Mouse (Mus musculus): ENCODE results near the gene Lrrc45.

- TF ChIP-seq MAFK (IDR thresholded peaks at IDR 0.05; ENCODE audit: insufficient replicate concordance, low read length) (no peak), GABPA (IDR thresholded peaks at IDR 0.05; ENCODE audit: insufficient replicate concordance, low read depth, low read length) (no peak), CTCF (conservative IDR thresholded peaks at IDR 0.05 in 1 of 2, IDR thresholded peaks at IDR 0.05 in 1 of 2; ENCODE audit: low read depth in 2 of 2, low read length in 2 of 2) (no peak), JUND (conservative IDR thresholded peaks at IDR 0.05; ENCODE audit: low read depth, low read length) (no peak), MXI1 (IDR thresholded peaks at IDR 0.05; ENCODE audit: low read depth, low read length) (no peak), EP300 (IDR thresholded peaks at IDR 0.05; ENCODE audit: low read length) (no peak), E2F4 (IDR thresholded peaks at IDR 0.05; ENCODE audit: insufficient replicate concordance, low read depth, low read length) (no peak), POLR2AphosphoS2 (IDR thresholded peaks at IDR 0.05; ENCODE audit: low read depth, low read length) (no peak), RAD21 (IDR thresholded peaks at IDR 0.05; ENCODE audit: low read depth, low read length) (no peak)
These were observed 9.0 kb upstream of the Lrrc45 start for GRCm38 (mm10) chr11:120704486-120705325.
